8 mouse cellular contexts compared by ENCODE assay signal in genomic region chr9:107935790-107936214, GRCm38 (mm10). TPM values are rescaled to one million over a fixed set of nuclear protein-coding genes. Genes with fewer than 3 reads are reported as not detected.
DNase-seq lines count a peak whose midpoint lies in the region; ATAC-seq and TF ChIP-seq lines count a peak whose summit lies in the region.

No protein-coding gene starts in this region.

- H3K36me3 ChIP-seq in heart, embryonic 12.5 days, result no peaks in the 10 kb centered on the region
- no peaks in the 10 kb centered on the region for H3K36me3 ChIP-seq in ES-E14 (ENCODE audit: control insufficient read depth, insufficient read depth, low read length, poor library complexity, severe bottlenecking)
- no peaks in the 10 kb centered on the region for H3K36me3 ChIP-seq in embryonic facial prominence, embryonic 11.5 days (replicated peaks; ENCODE audit: control insufficient read depth, insufficient read depth, low read depth, low read length)
- H3K36me3 ChIP-seq in intestine, embryonic 15.5 days, result no peaks in the 10 kb centered on the region

- ATAC-seq in heart, embryonic 12.5 days (ENCODE audit: insufficient number of reproducible peaks, low FRiP score), result no peak; the same call in 1 of the 2 replicates
- peak; percentile 7; the same call in 1 of the 2 replicates for ATAC-seq in embryonic facial prominence, embryonic 11.5 days (replicated peaks; ENCODE audit: insufficient number of reproducible peaks, low FRiP score, low TSS enrichment, low read depth)
- ATAC-seq in intestine, embryonic 15.5 days, result peak; percentile 53
- ATAC-seq in megakaryocyte, adult 5-6 weeks (ENCODE audit: poor library complexity, severe bottlenecking), result peak; percentile 40; the same call in 1 of the 2 replicates

- peak overlapping the region; percentile 49 for H3K4me3 ChIP-seq in heart, embryonic 12.5 days
- peak overlapping the region; percentile 76 to 82 for H3K4me3 ChIP-seq in ES-E14 (ENCODE audit: insufficient read depth in 1 of 2, low read depth in 1 of 2, low read length in 2 of 2, poor library complexity in 1 of 2, severe bottlenecking in 1 of 2)
- peak overlapping the region; percentile 45 for H3K4me3 ChIP-seq in embryonic facial prominence, embryonic 11.5 days (ENCODE audit: low read depth, low read length)
- peak overlapping the region; percentile 39 for H3K4me3 ChIP-seq in intestine, embryonic 15.5 days (replicated peaks)

- H3K27me3 ChIP-seq in heart, embryonic 12.5 days (replicated peaks), result peaks cover 68% of the 10 kb centered on the region
- H3K27me3 ChIP-seq in embryonic facial prominence, embryonic 11.5 days (ENCODE audit: control insufficient read depth, insufficient read depth, low read length), result no peaks in the 10 kb centered on the region; the same call in 1 of the 2 replicates
- peaks cover 23% of the 10 kb centered on the region for H3K27me3 ChIP-seq in intestine, embryonic 15.5 days (replicated peaks)

- peak overlapping the region; percentile 85 for H3K4me2 ChIP-seq in heart, embryonic 12.5 days
- peak overlapping the region; percentile 91 for H3K4me2 ChIP-seq in embryonic facial prominence, embryonic 11.5 days (ENCODE audit: low read depth, low read length)
- peak overlapping the region; percentile 88 for H3K4me2 ChIP-seq in intestine, embryonic 15.5 days (replicated peaks)

- H3K4me1 ChIP-seq in heart, embryonic 12.5 days (replicated peaks), result peaks cover 15% of the 10 kb centered on the region
- H3K4me1 ChIP-seq in ES-E14 (ENCODE audit: control insufficient read depth in 2 of 2, insufficient read depth in 2 of 2, low read length in 2 of 2, poor library complexity in 1 of 2), result peaks cover 0 to 7% of the 10 kb centered on the region in 2 experiments; a peak in 3 of 4 replicates
- peaks cover 2% of the 10 kb centered on the region; the same call in 1 of the 2 replicates for H3K4me1 ChIP-seq in embryonic facial prominence, embryonic 11.5 days (ENCODE audit: control insufficient read depth, insufficient read depth, low read length)
- H3K4me1 ChIP-seq in intestine, embryonic 15.5 days (replicated peaks), result peaks cover 17% of the 10 kb centered on the region

- H3K9ac ChIP-seq in heart, embryonic 12.5 days, result peak overlapping the region; percentile 59
- H3K9ac ChIP-seq in ES-E14 (ENCODE audit: insufficient read depth, low read depth, low read length, poor library complexity, severe bottlenecking), result peak overlapping the region; percentile 53
- peak overlapping the region; percentile 51 for H3K9ac ChIP-seq in embryonic facial prominence, embryonic 11.5 days (replicated peaks; ENCODE audit: low read length)
- H3K9ac ChIP-seq in intestine, embryonic 15.5 days, result peak overlapping the region; percentile 28

- intact Hi-C loops in heart, postnatal 10 days (cut with DNase I), result no loop called here

- no peak for DNase-seq in heart, postnatal 10 days
- peak; percentile 56 for DNase-seq in ES-E14 (ENCODE audit: low read depth, low spot score)
- DNase-seq in embryonic facial prominence, embryonic 11.5 days (ENCODE audit: low spot score), result peak; percentile 67
- DNase-seq in right cerebral cortex, postnatal 4 days, result peak; percentile 63
- DNase-seq in ovary, postnatal 10 days (ENCODE audit: low spot score), result no peak

- WGBS in heart, embryonic 12.5 days, result 1% methylated on average over 41 of the region's 41 CpGs
- WGBS in embryonic facial prominence, embryonic 11.5 days, result under 1% methylated on average over 35 of the region's 41 CpGs
- WGBS in intestine, embryonic 15.5 days, result 1% methylated on average over 41 of the region's 41 CpGs

- H3K27ac ChIP-seq in heart, embryonic 12.5 days (ENCODE audit: poor library complexity, severe bottlenecking), result no peak overlapping the region
- no peak overlapping the region; the same call in 1 of the 2 replicates for H3K27ac ChIP-seq in ES-E14 (ENCODE audit: insufficient read depth, low read depth, low read length, poor library complexity, severe bottlenecking)
- H3K27ac ChIP-seq in embryonic facial prominence, embryonic 11.5 days (replicated peaks; ENCODE audit: low read depth, low read length), result no peak overlapping the region
- H3K27ac ChIP-seq in intestine, embryonic 15.5 days, result no peak overlapping the region

- in situ Hi-C loops in ES-E14 (cut with MboI; ENCODE audit: low sequenced_read_pairs in 2 of 2, unreplicated experiment in 2 of 2), result no loop called here

- H3K9me3 ChIP-seq in heart, embryonic 12.5 days (replicated peaks), result no peaks in the 10 kb centered on the region
- H3K9me3 ChIP-seq in ES-E14 (ENCODE audit: control insufficient read depth, insufficient read depth, low read depth, low read length), result no peaks in the 10 kb centered on the region
- no peaks in the 10 kb centered on the region for H3K9me3 ChIP-seq in embryonic facial prominence, embryonic 11.5 days (replicated peaks; ENCODE audit: control insufficient read depth, low read length)
- H3K9me3 ChIP-seq in intestine, embryonic 15.5 days, result no peaks in the 10 kb centered on the region

TF ChIP-seq in ES-E14, 5 proteins besides CTCF, POLR2A, EP300 and RAD21:
- TF ChIP-seq HCFC1 (IDR thresholded peaks at IDR 0.05; ENCODE audit: borderline replicate concordance, insufficient read depth, low read length) (0 out of 2 replicates have a peak, but pooled peaks have one; percentile 49), ZNF384 (IDR thresholded peaks at IDR 0.05; ENCODE audit: low read depth, low read length) (no peak), MAFK (IDR thresholded peaks at IDR 0.05; ENCODE audit: insufficient read depth, low read depth, low read length) (no peak), ZC3H11A (IDR thresholded peaks at IDR 0.05; ENCODE audit: borderline replicate concordance, low read depth, low read length) (no peak), CHD2 (IDR thresholded peaks at IDR 0.05; ENCODE audit: low read depth, low read length) (no peak)

RNA-seq across cellular contexts. Expression of gene Camkv, which starts 0.3 kb away (rescaled TPM):
- 0.39 and 0.56 TPM in 2 replicates for polyA plus RNA-seq in heart, embryonic 12.5 days (2016; fragmentation: Nextera tagmentation; extraction: Ambion mirVana)
- under 1 TPM; 0.14 to 0.37 TPM for total RNA-seq in heart, postnatal 10 days (2021)
- 21.5 and 41.5 TPM in 2 replicates for total RNA-seq in ES-E14 (2012; rRNA removed)
- 3.5 and 4.3 TPM in 2 replicates for polyA plus RNA-seq in embryonic facial prominence, embryonic 11.5 days (2014; fragmentation: Nextera tagmentation; extraction: Ambion mirVana)
- 1.9 and 2.2 TPM in 2 replicates for polyA plus RNA-seq in intestine, embryonic 15.5 days (2015; fragmentation: Nextera tagmentation; extraction: Ambion mirVana)
- total RNA-seq in megakaryocyte, adult 5-6 weeks (2015), result not detected in 2 replicates
- total RNA-seq in megakaryocyte, adult 5-6 weeks (2017), result 0.04 TPM in 1 of 2 replicates, not detected in the other

RNA-seq across cellular contexts. Expression of gene Actl11, which starts 7.5 kb away (rescaled TPM):
- polyA plus RNA-seq in heart, embryonic 12.5 days (2016; fragmentation: Nextera tagmentation; extraction: Ambion mirVana), result not detected in 2 replicates
- total RNA-seq in heart, postnatal 10 days (2021), result not detected
- not detected in 2 replicates for total RNA-seq in ES-E14 (2012; rRNA removed)
- not detected in 2 replicates for polyA plus RNA-seq in embryonic facial prominence, embryonic 11.5 days (2014; fragmentation: Nextera tagmentation; extraction: Ambion mirVana)
- not detected in 2 replicates for polyA plus RNA-seq in intestine, embryonic 15.5 days (2015; fragmentation: Nextera tagmentation; extraction: Ambion mirVana)
- total RNA-seq in megakaryocyte, adult 5-6 weeks (2015), result not detected in 2 replicates
- not detected in 2 replicates for total RNA-seq in megakaryocyte, adult 5-6 weeks (2017)

RNA-seq across cellular contexts. Expression of gene Traip, which starts 14.1 kb away (rescaled TPM):
- 12.4 and 13.1 TPM in 2 replicates for polyA plus RNA-seq in heart, embryonic 12.5 days (2016; fragmentation: Nextera tagmentation; extraction: Ambion mirVana)
- total RNA-seq in heart, postnatal 10 days (2021), result 1 to 10 TPM; 3.3 to 4.0 TPM
- 43.7 and 72.1 TPM in 2 replicates for total RNA-seq in ES-E14 (2012; rRNA removed)
- polyA plus RNA-seq in embryonic facial prominence, embryonic 11.5 days (2014; fragmentation: Nextera tagmentation; extraction: Ambion mirVana), result 34.2 and 34.8 TPM in 2 replicates
- 17.7 and 17.9 TPM in 2 replicates for polyA plus RNA-seq in intestine, embryonic 15.5 days (2015; fragmentation: Nextera tagmentation; extraction: Ambion mirVana)
- 4.9 and 9.4 TPM in 2 replicates for total RNA-seq in megakaryocyte, adult 5-6 weeks (2015)
- 12.0 and 15.8 TPM in 2 replicates for total RNA-seq in megakaryocyte, adult 5-6 weeks (2017)

RNA-seq across cellular contexts. Expression of gene Mst1r, which starts 29.1 kb away (rescaled TPM):
- polyA plus RNA-seq in heart, embryonic 12.5 days (2016; fragmentation: Nextera tagmentation; extraction: Ambion mirVana), result 4.5 and 5.2 TPM in 2 replicates
- 1 to 10 TPM; 2.5 to 3.7 TPM for total RNA-seq in heart, postnatal 10 days (2021)
- 0.22 and 0.37 TPM in 2 replicates for total RNA-seq in ES-E14 (2012; rRNA removed)
- 0.49 and 0.79 TPM in 2 replicates for polyA plus RNA-seq in embryonic facial prominence, embryonic 11.5 days (2014; fragmentation: Nextera tagmentation; extraction: Ambion mirVana)
- 11.4 and 14.2 TPM in 2 replicates for polyA plus RNA-seq in intestine, embryonic 15.5 days (2015; fragmentation: Nextera tagmentation; extraction: Ambion mirVana)
- total RNA-seq in megakaryocyte, adult 5-6 weeks (2015), result 0.52 and 0.94 TPM in 2 replicates
- total RNA-seq in megakaryocyte, adult 5-6 weeks (2017), result 2.2 and 2.3 TPM in 2 replicates

RNA-seq across cellular contexts. Expression of gene Uba7, which starts 39.5 kb away (rescaled TPM):
- polyA plus RNA-seq in heart, embryonic 12.5 days (2016; fragmentation: Nextera tagmentation; extraction: Ambion mirVana), result 42.9 and 45.7 TPM in 2 replicates
- total RNA-seq in heart, postnatal 10 days (2021), result 10 to 100 TPM; 13.4 to 15.7 TPM
- total RNA-seq in ES-E14 (2012; rRNA removed), result 0.79 and 1.0 TPM in 2 replicates
- polyA plus RNA-seq in embryonic facial prominence, embryonic 11.5 days (2014; fragmentation: Nextera tagmentation; extraction: Ambion mirVana), result 12.2 and 13.2 TPM in 2 replicates
- polyA plus RNA-seq in intestine, embryonic 15.5 days (2015; fragmentation: Nextera tagmentation; extraction: Ambion mirVana), result 29.9 and 32.4 TPM in 2 replicates
- 37.5 and 44.3 TPM in 2 replicates for total RNA-seq in megakaryocyte, adult 5-6 weeks (2015)
- total RNA-seq in megakaryocyte, adult 5-6 weeks (2017), result 35.6 and 43.2 TPM in 2 replicates

Comparison
In these comparisons a context has a peak if more than half of its experiments do, and no peak if none do; other contexts are left out.
1. DNase-seq: peak in ES-E14 (single experiment), embryonic facial prominence, embryonic 11.5 days (single experiment) and right cerebral cortex, postnatal 4 days (single experiment); none in heart, postnatal 10 days (0 of 2) and ovary, postnatal 10 days (single experiment).
2. RNA of gene Camkv, which starts 0.3 kb away (total RNA-seq): 21.5 to 41.5 TPM in ES-E14; 0.14 to 0.37 TPM in heart, postnatal 10 days and 0.04 TPM in megakaryocyte, adult 5-6 weeks; every median in the first group is over 10 times any median in the second.
3. Peak in every context shown above with its lines, with median percentiles within 50 percentile points of each other: H3K4me2 ChIP-seq, H3K4me3 ChIP-seq and H3K9ac ChIP-seq.